Mouse (Mus musculus) intestine, embryonic 14.5 days (tissue): Measurements from ENCODE around the gene Rimbp3. TPM values are rescaled to one million over a fixed set of nuclear protein-coding genes. Genes with fewer than 3 reads are reported as not detected.

Experiments used
- ATAC-seq: fragments of 200-750 bp; cut with Nextera tagmentation; replicated peaks from 2 replicates; pipeline ENCODE4 v1.8.0; 2017; ENCODE audit warnings: low read depth, moderate number of reproducible peaks, moderate TSS enrichment, moderate library complexity; ENCODE audit not compliant: low FRiP score, low TSS enrichment
- DNase-seq: peaks from one replicate; pipeline ENCODE4 v3.0.0-alpha.2; 2018; ENCODE audit warnings: low spot score
- H3K27ac ChIP-seq: fragments of 300-500 bp; sonication (generic); 2 replicates; pipeline ENCODE4 v1.5.1; 2014; ENCODE audit warnings: low read depth, mild to moderate bottlenecking, control low read depth
- H3K27me3 ChIP-seq: fragments of 300-500 bp; sonication (generic); replicated peaks from 2 replicates; pipeline ENCODE4 v1.6.1; 2014; ENCODE audit warnings: low read length, control low read depth; ENCODE audit not compliant: control insufficient read depth, insufficient read depth
- H3K36me3 ChIP-seq: fragments of 300-500 bp; sonication (generic); 2 replicates; pipeline ENCODE4 v1.6.1; 2014; ENCODE audit warnings: low read length, control low read depth; ENCODE audit not compliant: control insufficient read depth, insufficient read depth
- H3K4me1 ChIP-seq: fragments of 300-500 bp; sonication (generic); replicated peaks from 2 replicates; pipeline ENCODE4 v1.6.1; 2014; ENCODE audit warnings: low read length, control low read depth, mixed read lengths; ENCODE audit not compliant: control insufficient read depth, insufficient read depth
- H3K4me2 ChIP-seq: fragments of 300-500 bp; sonication (generic); 2 replicates; pipeline ENCODE4 v1.6.1; 2014; ENCODE audit warnings: low read length
- H3K4me3 ChIP-seq: fragments of 300-500 bp; sonication (generic); 2 replicates; pipeline ENCODE4 v1.5.1; 2014; ENCODE audit warnings: low read depth, low read length, control low read depth, mixed read lengths
- H3K9ac ChIP-seq: fragments of 300-500 bp; sonication (generic); 2 replicates; pipeline ENCODE4 v1.6.1; 2014; ENCODE audit warnings: mild to moderate bottlenecking, low read length
- H3K9me3 ChIP-seq: fragments of 300-500 bp; sonication (generic); 2 replicates; pipeline ENCODE4 v1.6.1; 2016; ENCODE audit warnings: low read length, control low read depth; ENCODE audit not compliant: control insufficient read depth
- WGBS: fragments of 180-500 bp; shearing (Covaris S2); extraction: QIAGEN DNeasy Blood & Tissue Kit; methylation state at CpG from one replicate; pipeline ENCODE4 v1.1.7; 2014; 5-methylcytosine and 5-hydroxymethylcytosine counted together
- polyA plus RNA-seq: library from polyadenylated mRNA; unstranded; fragments of >200 nt; fragmentation: Nextera tagmentation; extraction: Ambion mirVana; gene quantifications from 2 replicates; pipeline ENCODE4 v1.2.1, GENCODE M21; 2014

The Rimbp3 gene
- polyA plus RNA-seq, 1 experiment from 2014 or later, result 0.60 TPM

DNA sequence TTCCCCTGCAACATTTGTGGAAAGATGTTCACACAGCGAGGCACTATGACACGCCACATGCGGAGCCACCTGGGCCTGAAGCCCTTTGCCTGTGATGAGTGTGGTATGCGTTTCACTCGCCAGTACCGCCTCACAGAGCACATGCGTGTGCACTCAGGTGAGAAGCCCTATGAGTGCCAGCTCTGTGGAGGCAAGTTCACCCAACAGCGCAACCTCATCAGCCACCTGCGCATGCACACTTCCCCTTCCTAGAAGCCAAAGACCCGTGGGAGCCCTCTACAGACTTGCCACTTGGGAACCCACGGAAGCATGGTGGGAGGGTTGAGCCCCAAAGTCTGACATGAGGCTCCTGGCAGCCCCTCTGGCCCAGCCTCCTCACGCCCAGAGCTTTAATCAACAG lies 50.5 kb downstream of the Rimbp3 start:
- Histone ChIP-seq H3K4me1 (peaks cover 4% of the 10 kb centered on the region), H3K4me2 (no peak overlapping the region), H3K27me3 (no peaks in the 10 kb centered on the region), H3K9ac (no peak overlapping the region), H3K9me3 (no peaks in the 10 kb centered on the region), H3K36me3 (peaks cover 36% of the 10 kb centered on the region), H3K4me3 (no peak overlapping the region), H3K27ac (no peak overlapping the region)
- no peak for DNase-seq
- WGBS, result 95% methylated on average over 12 of the region's 12 CpGs
- ATAC-seq, result no peak

DNA sequence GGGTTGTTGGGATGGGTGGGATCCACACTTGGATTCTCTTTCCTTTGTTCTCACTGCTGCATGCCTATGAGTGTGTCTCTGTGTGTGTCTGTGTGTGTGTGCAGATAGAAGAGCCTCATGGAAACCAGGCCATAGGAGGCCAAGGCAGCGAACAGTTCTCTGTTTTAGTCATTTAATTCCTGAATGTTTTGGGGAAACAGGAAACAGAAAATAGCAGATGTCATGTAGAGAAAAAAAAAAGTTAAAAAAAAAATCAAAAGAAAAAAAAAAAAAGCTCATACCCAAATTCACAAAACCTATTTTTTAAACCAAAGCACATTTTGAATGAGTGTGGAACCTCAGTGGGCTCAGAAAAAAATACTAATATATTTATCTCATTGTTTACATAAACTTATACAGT lies 52.9 kb downstream of the Rimbp3 start:
- WGBS, result 87% methylated on average over 1 of the region's 1 CpGs
- no peaks in the 10 kb centered on the region for H3K27me3 ChIP-seq
- H3K27ac ChIP-seq, result no peak overlapping the region
- H3K4me1 ChIP-seq, result no peaks in the 10 kb centered on the region
- no peak overlapping the region for H3K4me3 ChIP-seq
- DNase-seq, result no peak
- ATAC-seq, result no peak
- H3K36me3 ChIP-seq, result peaks cover 27% of the 10 kb centered on the region
- H3K9me3 ChIP-seq, result no peaks in the 10 kb centered on the region
- no peak overlapping the region for H3K4me2 ChIP-seq
- H3K9ac ChIP-seq, result no peak overlapping the region

Other genes starting within 250 kb of the Rimbp3 start
- 181 and 189 TPM in 2 replicates for gene Mapk1, start 225.2 kb upstream of the Rimbp3 start, polyA plus RNA-seq
- gene Ypel1, start 138.9 kb upstream of the Rimbp3 start, polyA plus RNA-seq, result 25.5 and 32.3 TPM in 2 replicates
- gene Ppil2, start 97.3 kb upstream of the Rimbp3 start, polyA plus RNA-seq, result 126 and 140 TPM in 2 replicates
- 38.5 TPM in 2 replicates for gene 2610318N02Rik, start 83.4 kb upstream of the Rimbp3 start, polyA plus RNA-seq
- gene Sdf2l1, start 76.2 kb upstream of the Rimbp3 start, polyA plus RNA-seq, result 55.7 and 69.0 TPM in 2 replicates
- 25.2 and 31.0 TPM in 2 replicates for gene Ydjc, start 64.0 kb upstream of the Rimbp3 start, polyA plus RNA-seq
- 2.0 and 2.2 TPM in 2 replicates for gene Ccdc116, start 61.4 kb upstream of the Rimbp3 start, polyA plus RNA-seq
- gene Ube2l3, start 6.0 kb upstream of the Rimbp3 start, polyA plus RNA-seq, result 341 and 345 TPM in 2 replicates
- gene Hic2, start 25.0 kb downstream of the Rimbp3 start, polyA plus RNA-seq, result 5.0 and 5.3 TPM in 2 replicates
- 9.0 and 10.8 TPM in 2 replicates for gene Tmem191c, start 67.5 kb downstream of the Rimbp3 start, polyA plus RNA-seq
- 0.19 and 0.22 TPM in 2 replicates for gene Serpind1, start 122.8 kb downstream of the Rimbp3 start, polyA plus RNA-seq
- 6.0 and 6.5 TPM in 2 replicates for gene Snap29, start 197.4 kb downstream of the Rimbp3 start, polyA plus RNA-seq
- 38.0 and 38.7 TPM in 2 replicates for gene Pi4ka, start 197.7 kb downstream of the Rimbp3 start, polyA plus RNA-seq
- 54.7 and 56.4 TPM in 2 replicates for gene Crkl, start 243.4 kb downstream of the Rimbp3 start, polyA plus RNA-seq